Mouse (Mus musculus) liver, postnatal 0 days (tissue): ENCODE measurements around the gene Tfb1m.

Experiments
- CTCF ChIP-seq: sonication (generic); IDR thresholded peaks from 2 replicates; pipeline ENCODE4 v1.5.1; 2016; ENCODE audit warnings: antibody characterized with exemption, low read depth
- EP300 ChIP-seq: IDR thresholded peaks from 2 replicates; pipeline ENCODE4 v1.6.1; 2016; ENCODE audit warnings: antibody characterized with exemption, low read depth, mild to moderate bottlenecking

GRCm38 (mm10) chr17:3491667-3492066 lies 65.9 kb downstream of the Tfb1m start:
- no peak for TF ChIP-seq CTCF
- TF ChIP-seq EP300 = no peak
